Mouse (Mus musculus): ENCODE measurements at regions not wholly inside any gene's neighbourhood (a gene's known extent, or its start where the extent isn't known, plus 50 kb on each side); places are given as distances from the start of the nearest gene placed in this dataset.

- no peak for TF ChIP-seq MAX (IDR thresholded peaks at IDR 0.05; ENCODE audit: low read length)
- TF ChIP-seq TBP (IDR thresholded peaks at IDR 0.05; ENCODE audit: low read depth, low read length) = no peak
- no peak for TF ChIP-seq ZKSCAN1 (IDR thresholded peaks at IDR 0.05; ENCODE audit: low read depth, low read length)
- no peak for TF ChIP-seq ZMIZ1 (IDR thresholded peaks at IDR 0.05; ENCODE audit: low read depth, low read length)
- TF ChIP-seq MXI1 (IDR thresholded peaks at IDR 0.05; ENCODE audit: low read depth, low read length) = no peak
- no peak for TF ChIP-seq EP300 (IDR thresholded peaks at IDR 0.05; ENCODE audit: low read depth in 1 of 2, low read length in 2 of 2)
- TF ChIP-seq NELFE (IDR thresholded peaks at IDR 0.05; ENCODE audit: low read depth, low read length) = no peak
- no peak for TF ChIP-seq GATA1 (IDR thresholded peaks at IDR 0.05; ENCODE audit: low read depth, low read length)
- no peak for TF ChIP-seq CHD2 (IDR thresholded peaks at IDR 0.05; ENCODE audit: low read length)
- TF ChIP-seq ETS1 (IDR thresholded peaks at IDR 0.05; ENCODE audit: low read depth, low read length) = no peak
- no peak for TF ChIP-seq RCOR1 (IDR thresholded peaks at IDR 0.05; ENCODE audit: low read depth, low read length)
- TF ChIP-seq TAL1 (IDR thresholded peaks at IDR 0.05; ENCODE audit: low read length) = no peak
- H3K27me3 ChIP-seq (ENCODE audit: control insufficient read depth in 1 of 2, insufficient read depth in 2 of 2, low read length in 2 of 2) = no peaks in the 10 kb centered on the region
- peaks cover 0 to 7% of the 10 kb centered on the region in 2 experiments; a peak in 2 of 4 replicates for H3K4me1 ChIP-seq (ENCODE audit: control insufficient read depth in 1 of 2, insufficient read depth in 2 of 2, low read length in 2 of 2)
- no peaks in the 10 kb centered on the region for H3K36me3 ChIP-seq (ENCODE audit: control insufficient read depth in 1 of 2, insufficient read depth in 2 of 2, low read length in 2 of 2)
- H3K27ac ChIP-seq (ENCODE audit: control insufficient read depth, low read depth, low read length) = no peak overlapping the region
- H3K9me3 ChIP-seq (replicated peaks; ENCODE audit: insufficient read depth, low read length) = no peaks in the 10 kb centered on the region
- DNase-seq (ENCODE audit: low read depth, low spot score) = no peak
- H3K4me3 ChIP-seq (ENCODE audit: control insufficient read depth in 1 of 2, insufficient read depth in 1 of 2, low read depth in 2 of 2, low read length in 2 of 2) = no peak overlapping the region
- H3K79me2 ChIP-seq (ENCODE audit: control insufficient read depth, insufficient read depth, low read length, poor library complexity) = no peaks in the 10 kb centered on the region
- H3K9ac ChIP-seq (ENCODE audit: control insufficient read depth, low read depth, low read length, poor library complexity, severe bottlenecking) = no peak overlapping the region
Observed at GRCm38 (mm10) chr15:5462651-5463050, 218.7 kb upstream of the Ptger4 start.

GRCm38 (mm10) chr15:5464732-5465131, 220.7 kb upstream of the Ptger4 start:
- TF ChIP-seq KAT2A (conservative IDR thresholded peaks at IDR 0.05; ENCODE audit: low read depth, low read length) (no peak), E2F4 (IDR thresholded peaks at IDR 0.05; ENCODE audit: borderline replicate concordance, low read depth, low read length) (no peak), UBTF (IDR thresholded peaks at IDR 0.05; ENCODE audit: borderline replicate concordance, insufficient read depth, low read depth, low read length) (no peak), GABPA (IDR thresholded peaks at IDR 0.05; ENCODE audit: low read depth, low read length) (no peak), ZNF384 (IDR thresholded peaks at IDR 0.05; ENCODE audit: low read depth, low read length) (no peak), POLR2A (IDR thresholded peaks at IDR 0.05; ENCODE audit: control insufficient read depth in 1 of 2, insufficient read depth in 1 of 2, low read depth in 1 of 2, low read length in 2 of 2, poor library complexity in 1 of 2) (no peak), CTCF (IDR thresholded peaks at IDR 0.05 in 2 of 3, conservative IDR thresholded peaks at IDR 0.05 in 1 of 3; ENCODE audit: control insufficient read depth in 1 of 3, insufficient read depth in 1 of 3, low read depth in 2 of 3, low read length in 3 of 3, poor library complexity in 1 of 3, severe bottlenecking in 1 of 3) (no peak), ZC3H11A (IDR thresholded peaks at IDR 0.05; ENCODE audit: low read depth, low read length) (no peak), EP300 (IDR thresholded peaks at IDR 0.05; ENCODE audit: low read depth in 1 of 2, low read length in 2 of 2) (no peak), HCFC1 (IDR thresholded peaks at IDR 0.05; ENCODE audit: low read depth, low read length) (no peak)
- Histone ChIP-seq H3K27me3 (ENCODE audit: control insufficient read depth in 1 of 2, insufficient read depth in 2 of 2, low read length in 2 of 2) (peaks cover 0 to 1% of the 10 kb centered on the region in 2 experiments; a peak in 1 of 4 replicates), H3K27ac (ENCODE audit: control insufficient read depth, low read depth, low read length) (no peak overlapping the region), H3K9me3 (replicated peaks; ENCODE audit: insufficient read depth, low read length) (no peaks in the 10 kb centered on the region), H3K79me2 (ENCODE audit: control insufficient read depth, insufficient read depth, low read length, poor library complexity) (no peaks in the 10 kb centered on the region), H3K4me3 (ENCODE audit: control insufficient read depth in 1 of 2, insufficient read depth in 1 of 2, low read depth in 2 of 2, low read length in 2 of 2) (no peak overlapping the region), H3K36me3 (ENCODE audit: control insufficient read depth in 1 of 2, insufficient read depth in 2 of 2, low read length in 2 of 2) (no peaks in the 10 kb centered on the region), H3K4me1 (ENCODE audit: control insufficient read depth in 1 of 2, insufficient read depth in 2 of 2, low read length in 2 of 2) (no peaks in the 10 kb centered on the region), H3K9ac (ENCODE audit: control insufficient read depth, low read depth, low read length, poor library complexity, severe bottlenecking) (no peak overlapping the region)
- DNase-seq (ENCODE audit: low read depth, low spot score) = no peak

Data from MEL (cell line).